Mouse (Mus musculus): ENCODE results near the gene Ppp3ca. TPM values are rescaled to one million over a fixed set of nuclear protein-coding genes. Genes with fewer than 3 reads are reported as not detected.

The Ppp3ca gene
- polyA plus RNA-seq, 1 experiment = 97.9 TPM

- Histone ChIP-seq H3K27ac (ENCODE audit: insufficient read depth, low read depth, low read length) (no peak overlapping the region), H3K4me3 (ENCODE audit: insufficient read depth, low read length) (no peak overlapping the region), H3K4me1 (ENCODE audit: control insufficient read depth, insufficient read depth, low read length) (no peaks in the 10 kb centered on the region)
- TF ChIP-seq POLR2A (IDR thresholded peaks at IDR 0.05; ENCODE audit: borderline replicate concordance, low read depth, low read length) (no peak), CTCF (IDR thresholded peaks at IDR 0.05; ENCODE audit: low read depth, low read length) (no peak)
Observed at GRCm38 (mm10) chr3:136981589-136981924, 311.6 kb downstream of the Ppp3ca start.

DNA sequence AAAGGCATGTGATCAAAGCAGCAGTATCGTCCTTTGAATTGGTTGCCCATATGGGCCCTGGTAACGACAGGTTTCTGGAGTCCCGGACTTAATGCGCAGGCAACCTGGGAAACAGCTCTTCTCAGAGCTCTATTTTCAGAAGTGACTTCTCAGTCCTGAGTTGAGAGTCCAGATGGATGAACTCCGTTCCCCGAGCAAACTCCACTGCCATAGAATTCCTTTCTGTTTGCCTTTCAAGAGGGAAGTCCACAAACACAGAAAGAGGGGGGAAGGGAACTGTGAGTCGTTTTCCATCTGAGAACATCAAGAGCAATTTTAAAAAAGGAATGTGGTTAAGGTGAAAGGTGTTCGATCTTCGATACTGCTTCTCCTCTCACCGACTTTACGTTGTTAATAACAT is 312.1 kb downstream of the Ppp3ca start:
- H3K4me1 ChIP-seq (ENCODE audit: control insufficient read depth, insufficient read depth, low read length) = no peaks in the 10 kb centered on the region
- H3K4me3 ChIP-seq (ENCODE audit: insufficient read depth, low read length) = no peak overlapping the region
- TF ChIP-seq POLR2A (IDR thresholded peaks at IDR 0.05; ENCODE audit: borderline replicate concordance, low read depth, low read length) (no peak), CTCF (IDR thresholded peaks at IDR 0.05; ENCODE audit: low read depth, low read length) (no peak)

DNA sequence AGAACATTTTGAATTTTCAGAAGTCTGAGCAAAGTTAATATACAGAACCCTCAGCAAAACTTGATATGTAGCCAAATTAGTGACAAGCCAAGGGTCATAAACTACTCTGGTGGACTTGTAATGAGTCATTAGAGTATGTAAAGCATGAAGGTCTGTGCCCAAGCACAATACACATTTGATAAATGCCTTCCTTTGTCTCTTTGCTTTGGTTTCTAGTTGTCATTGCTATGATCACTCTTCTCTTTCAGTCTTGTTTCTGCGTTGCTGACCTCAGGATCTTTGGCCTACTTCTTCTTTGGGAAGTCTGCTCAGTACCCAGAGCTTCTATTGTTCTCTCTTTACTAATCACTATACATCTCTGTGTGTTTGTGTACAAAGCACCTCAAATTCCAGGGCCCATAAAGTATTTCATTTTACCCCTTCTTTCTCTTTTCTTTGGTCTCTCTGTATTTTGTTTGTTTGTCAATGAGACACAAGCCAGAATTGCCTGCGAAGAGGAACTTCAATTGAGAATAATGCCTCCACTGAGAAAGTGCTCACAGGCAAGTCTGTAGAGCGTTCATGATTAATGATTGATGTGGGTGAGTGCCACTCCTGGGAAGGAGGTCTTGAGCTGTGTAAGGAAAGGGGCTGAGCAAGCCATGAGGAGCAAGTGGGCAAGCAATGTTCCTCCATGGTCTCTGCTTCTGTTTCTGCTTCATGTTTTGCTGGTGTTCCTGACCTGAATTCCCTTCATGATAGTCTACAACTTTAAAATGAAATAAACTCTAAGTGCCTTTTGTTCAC is 316.4 kb downstream of the Ppp3ca start:
- TF ChIP-seq POLR2A (IDR thresholded peaks at IDR 0.05; ENCODE audit: borderline replicate concordance, low read depth, low read length) (no peak), CTCF (IDR thresholded peaks at IDR 0.05; ENCODE audit: low read depth, low read length) (no peak)
- Histone ChIP-seq H3K4me3 (ENCODE audit: insufficient read depth, low read length) (no peak overlapping the region), H3K4me1 (ENCODE audit: control insufficient read depth, insufficient read depth, low read length) (no peaks in the 10 kb centered on the region), H3K27ac (ENCODE audit: insufficient read depth, low read depth, low read length) (no peak overlapping the region)

More for the DNA sequence above, 312.1 kb downstream of the Ppp3ca start:
- no peak overlapping the region for H3K27ac ChIP-seq (ENCODE audit: insufficient read depth, low read depth, low read length)

Data from bone marrow macrophage, adult 2 months (primary cell).